Mouse (Mus musculus): ENCODE measurements around the gene Birc5.

DNA sequence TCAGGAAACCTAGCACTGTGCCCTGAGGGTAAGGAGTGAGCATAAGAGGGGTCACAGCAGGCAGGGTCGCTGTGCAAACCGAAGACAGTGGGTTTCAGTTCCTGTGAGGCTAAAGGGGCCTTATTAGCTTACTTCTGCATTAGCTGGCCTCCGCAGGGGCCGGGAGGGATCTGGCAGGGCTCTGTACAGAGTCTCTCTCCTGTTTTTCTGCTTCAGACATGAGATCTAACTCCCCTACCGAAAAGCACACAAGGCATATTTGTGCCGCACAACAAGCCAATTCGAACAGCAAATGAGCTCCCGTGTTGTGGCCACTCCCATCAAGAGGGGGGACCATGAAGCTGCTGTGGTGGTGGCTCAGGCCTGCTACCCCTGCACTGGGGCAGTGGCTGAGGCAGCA, 29.8 kb downstream of the Birc5 start:
- TF ChIP-seq CTCF (IDR thresholded peaks at IDR 0.05; ENCODE audit: control insufficient read depth, insufficient read depth, insufficient replicate concordance, low read depth, low read length): no peak
- no peak for TF ChIP-seq POLR2A (IDR thresholded peaks at IDR 0.05; ENCODE audit: control insufficient read depth, low read depth, low read length)

Measured in testis, adult 2 months (tissue).